Mouse (Mus musculus) mesoderm, embryonic 11.5 days (tissue): ENCODE measurements at regions not wholly inside any gene's neighbourhood (a gene's known extent, or its start where the extent isn't known, plus 50 kb on each side); places are given as distances from the start of the nearest gene placed in this dataset.

Experiments
- DNase-seq: peaks from one replicate; pipeline ENCODE4 v3.0.0-alpha.2; 2012; ENCODE audit warnings: low read depth, low spot score

- DNase-seq = no peak
Observed at GRCm38 (mm10) chr13:71506777-71507176, 456.7 kb downstream of the Irx1 start.

DNA sequence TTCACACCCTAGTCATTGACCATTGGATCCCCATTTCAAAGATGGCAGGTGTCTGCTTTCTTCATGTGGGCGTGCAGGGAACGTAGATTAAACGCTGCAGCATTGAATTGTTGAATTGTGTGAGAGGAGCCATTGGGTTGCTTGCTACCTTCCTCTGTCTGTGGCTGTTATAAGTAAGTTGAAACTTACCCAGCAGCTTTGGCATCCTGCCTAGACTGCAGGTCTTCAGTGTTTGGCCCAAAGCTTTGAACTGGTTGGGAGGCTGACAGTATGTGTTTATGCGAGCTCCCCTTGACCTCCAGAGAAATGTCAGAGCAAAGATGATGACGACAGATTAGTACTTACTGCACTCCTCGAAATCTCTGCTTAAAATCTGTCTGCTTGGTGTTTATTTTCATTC lies 473.8 kb downstream of the Irx1 start:
- DNase-seq = no peak

DNA sequence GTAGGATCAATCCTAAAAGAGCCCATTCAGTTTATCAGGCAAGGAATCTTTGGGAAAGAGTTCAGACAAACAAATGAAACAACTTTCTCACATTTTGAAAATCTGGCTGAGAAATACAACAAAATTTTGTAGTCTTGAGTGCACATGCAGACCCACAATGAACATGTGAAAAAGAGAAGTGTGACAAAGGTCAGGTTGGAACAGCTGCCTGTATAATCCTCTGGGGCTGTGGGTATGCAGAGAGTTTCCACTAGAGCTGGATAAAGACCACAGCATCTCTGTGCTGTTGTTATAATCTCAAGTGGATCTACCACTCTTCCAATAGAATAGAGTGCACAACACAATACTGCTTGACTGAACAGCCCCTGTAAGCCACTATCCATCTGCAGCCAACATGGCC lies 482.3 kb downstream of the Irx1 start:
- no peak for DNase-seq

DNA sequence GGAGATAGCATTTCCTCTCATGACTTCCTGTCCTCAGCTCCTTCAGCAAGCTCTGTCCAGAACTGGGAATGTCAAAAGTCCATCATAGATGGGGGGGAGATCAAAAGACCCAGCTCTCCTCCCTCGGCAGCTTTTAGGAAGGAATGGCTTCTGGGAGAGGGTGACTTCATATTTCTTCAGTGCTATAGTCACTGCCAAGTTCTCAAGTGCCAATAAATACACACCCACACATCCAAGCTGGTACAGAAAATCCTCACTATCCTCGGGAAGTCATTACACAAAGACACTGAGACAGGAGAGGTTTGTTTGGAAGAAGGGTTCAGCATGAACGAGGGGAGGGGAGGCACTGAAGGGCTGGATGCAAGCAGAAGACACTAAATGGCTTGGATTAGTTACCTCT lies 502.0 kb downstream of the Irx1 start:
- no peak for DNase-seq

GRCm38 (mm10) chr13:71460607-71461006 lies 502.9 kb downstream of the Irx1 start:
- DNase-seq = no peak

DNA sequence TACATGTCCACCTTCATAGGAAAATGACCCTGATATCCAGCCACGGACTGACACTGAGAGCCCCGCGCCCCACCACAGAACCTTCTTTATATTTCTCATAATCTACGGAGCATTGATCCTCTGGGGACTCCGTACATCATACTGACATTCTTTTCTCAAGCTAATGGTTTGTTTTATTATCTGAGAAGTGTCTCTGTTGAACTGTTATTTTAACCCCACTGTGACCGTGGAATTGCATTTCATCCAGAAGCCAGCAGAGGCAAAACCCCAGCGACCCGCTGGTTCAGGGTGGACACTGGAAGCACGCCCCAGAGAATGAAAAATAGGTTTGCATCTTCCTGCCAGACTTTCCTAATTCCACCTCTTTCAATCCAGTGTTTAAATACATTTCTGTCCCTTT lies 503.4 kb downstream of the Irx1 start:
- DNase-seq = peak; percentile 61

- peak; percentile 8 for DNase-seq
Observed at GRCm38 (mm10) chr13:71459022-71459536, 504.4 kb downstream of the Irx1 start.

GRCm38 (mm10) chr13:71458061-71458935 lies 505.2 kb downstream of the Irx1 start:
- peak; percentile 84 for DNase-seq

- DNase-seq = no peak
Observed at GRCm38 (mm10) chr13:71457550-71457949, 506.0 kb downstream of the Irx1 start.

- DNase-seq = no peak
Observed at GRCm38 (mm10) chr13:71452258-71452657, 511.3 kb downstream of the Irx1 start.

- no peak for DNase-seq
Observed at GRCm38 (mm10) chr13:71437601-71438099, 525.9 kb downstream of the Irx1 start.

- DNase-seq = no peak
Observed at GRCm38 (mm10) chr13:71403654-71404560, 559.6 kb downstream of the Irx1 start.

GRCm38 (mm10) chr13:71393716-71394309 lies 552.2 kb upstream of the Adamts16 start:
- DNase-seq = no peak

- DNase-seq = no peak
Observed at GRCm38 (mm10) chr13:71378641-71379040, 537.0 kb upstream of the Adamts16 start.

- no peak for DNase-seq
Observed at GRCm38 (mm10) chr13:71375909-71376606, 534.4 kb upstream of the Adamts16 start.

DNA sequence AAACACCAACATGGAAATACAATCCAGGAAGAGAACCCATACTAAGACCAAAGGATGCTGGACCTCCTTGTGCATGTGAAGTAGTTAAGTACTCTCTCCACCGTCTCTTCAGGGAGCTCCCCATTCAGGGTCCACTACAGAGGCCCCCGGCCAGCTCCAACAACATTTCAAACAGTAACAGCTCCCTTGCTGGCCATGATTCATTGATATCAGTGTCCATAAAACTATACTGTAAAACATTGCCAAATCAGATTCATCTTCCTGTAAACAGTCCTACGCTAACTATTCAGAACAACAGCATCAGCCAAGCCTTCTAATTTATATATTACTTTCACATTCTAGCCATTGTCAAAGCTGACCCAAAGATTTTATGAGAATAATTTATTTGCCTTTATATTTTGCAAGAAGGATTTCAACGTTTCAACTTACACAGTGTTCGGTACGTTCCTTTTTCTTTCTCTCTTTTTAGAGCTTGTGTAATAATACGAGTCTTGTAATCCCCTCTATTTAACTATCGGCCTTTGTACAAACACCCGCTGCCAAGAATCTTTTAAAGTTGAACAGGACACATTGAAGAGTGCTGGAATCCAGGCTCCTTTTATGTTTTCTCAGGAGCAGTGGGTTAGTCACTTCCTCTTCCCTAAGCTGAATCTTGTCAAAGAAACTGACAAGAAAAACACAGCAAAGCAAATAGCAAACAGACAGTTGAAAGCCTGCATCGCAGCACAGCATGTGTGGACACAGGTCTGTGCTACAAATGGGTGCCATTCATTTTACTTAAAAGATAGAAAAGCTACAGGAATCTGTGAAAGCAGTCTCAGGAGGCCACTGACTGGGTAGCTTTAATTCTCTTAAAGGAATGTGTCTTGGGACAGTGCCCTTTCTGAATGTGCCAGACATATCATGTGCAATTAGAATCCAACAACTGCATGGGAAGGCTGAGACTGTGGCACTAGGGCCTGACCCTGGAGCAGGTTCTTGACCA lies 531.4 kb upstream of the Adamts16 start:
- no peak for DNase-seq

DNA sequence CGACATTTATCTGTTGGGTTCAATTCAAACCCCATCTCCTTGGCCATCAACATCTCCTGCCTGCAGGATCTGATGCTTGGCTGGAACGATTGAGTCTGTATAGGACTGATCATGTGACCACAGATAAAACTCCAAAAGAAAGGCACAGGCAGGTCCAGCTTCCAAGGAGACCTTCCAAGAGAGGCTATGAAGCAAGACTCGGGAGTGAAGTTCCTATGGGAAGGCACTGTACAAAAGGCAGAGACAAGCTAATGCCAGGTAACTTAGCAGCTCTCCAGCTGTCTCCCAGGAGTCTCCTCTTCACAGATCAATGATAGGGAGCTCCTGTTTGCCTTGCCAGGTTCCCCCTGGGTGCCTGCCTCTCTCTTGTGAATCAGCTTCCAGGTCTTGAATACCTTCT lies 528.2 kb upstream of the Adamts16 start:
- no peak for DNase-seq

- no peak for DNase-seq
Observed at GRCm38 (mm10) chr13:71365261-71365660, 523.6 kb upstream of the Adamts16 start.

DNA sequence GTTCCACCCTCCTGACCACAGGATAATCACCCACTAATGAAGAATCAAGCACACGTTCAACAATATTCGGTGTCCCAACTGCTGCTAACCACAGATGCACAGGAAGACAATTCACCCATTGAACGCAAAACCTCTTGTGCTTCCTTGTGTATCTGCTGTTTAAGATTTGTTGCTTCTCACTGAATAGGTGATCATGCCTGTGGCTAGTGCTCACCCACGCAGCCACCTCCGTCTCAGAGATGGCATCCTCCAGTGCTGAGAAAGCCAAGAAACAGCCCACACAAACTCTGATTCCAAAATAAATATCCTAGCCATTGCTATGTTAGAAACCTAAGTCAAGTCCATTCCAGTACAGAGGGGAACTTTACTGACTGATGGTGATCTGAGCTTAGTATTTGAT lies 520.7 kb upstream of the Adamts16 start:
- DNase-seq = no peak

GRCm38 (mm10) chr13:71359112-71359511 lies 517.5 kb upstream of the Adamts16 start:
- no peak for DNase-seq
